ENCODE assay signal across 15 mouse cellular contexts in genomic region chr11:102246273-102246635, GRCm38 (mm10). TPM values are rescaled to one million over a fixed set of nuclear protein-coding genes. Genes with fewer than 3 reads are reported as not detected.
DNase-seq lines count a peak whose midpoint lies in the region; ATAC-seq and TF ChIP-seq lines count a peak whose summit lies in the region.
"Had no signal": no experiment of that assay in that cellular context is flagged by ENCODE, and none has a peak within 500 bp of the region (broad histone marks: within the 10 kb centered on the region; RNA-seq: fewer than 3 reads in every experiment).

No protein-coding gene starts in this region.

- no peak overlapping the region for H3K9ac ChIP-seq in lung, embryonic 14.5 days
- H3K9ac ChIP-seq in intestine, embryonic 15.5 days = no peak overlapping the region
- no peak overlapping the region for H3K9ac ChIP-seq in stomach, embryonic 16.5 days (ENCODE audit: low read length)
- H3K9ac ChIP-seq: liver, embryonic 13.5 days had no signal

- no peak for TF ChIP-seq CTCF in lung, embryonic 14.5 days (IDR thresholded peaks at IDR 0.05; ENCODE audit: low read depth)
- TF ChIP-seq CTCF in bone marrow macrophage, adult 2 months (IDR thresholded peaks at IDR 0.05; ENCODE audit: low read depth, low read length) = no peak
- TF ChIP-seq CTCF in cerebellum, adult 2 months (IDR thresholded peaks at IDR 0.05; ENCODE audit: borderline replicate concordance, insufficient read depth, low read depth, low read length) = no peak

- H3K4me2 ChIP-seq in lung, embryonic 14.5 days = peak overlapping the region; percentile 63; the same call in 1 of the 2 replicates
- H3K4me2 ChIP-seq in intestine, embryonic 15.5 days (replicated peaks) = no peak overlapping the region
- peak overlapping the region; percentile 83; the same call in 1 of the 2 replicates for H3K4me2 ChIP-seq in stomach, embryonic 16.5 days (ENCODE audit: low read depth, low read length)
- H3K4me2 ChIP-seq: liver, embryonic 13.5 days had no signal

- no peak overlapping the region for H3K4me3 ChIP-seq in lung, embryonic 14.5 days (ENCODE audit: low read depth, low read length)
- peak overlapping the region; percentile 67 for H3K4me3 ChIP-seq in bone marrow macrophage, adult 2 months (ENCODE audit: insufficient read depth, low read length)
- no peak overlapping the region for H3K4me3 ChIP-seq in intestine, embryonic 15.5 days (replicated peaks)
- H3K4me3 ChIP-seq in stomach, embryonic 16.5 days (replicated peaks; ENCODE audit: low read length) = no peak overlapping the region
- no peak overlapping the region for H3K4me3 ChIP-seq in cerebellum, adult 2 months (replicated peaks; ENCODE audit: insufficient read depth, low read depth, low read length)
- H3K4me3 ChIP-seq: liver, embryonic 13.5 days had no signal

- 0 out of 2 replicates have a peak, but pooled peaks cover 5% of the 10 kb centered on the region for H3K4me1 ChIP-seq in lung, embryonic 14.5 days (ENCODE audit: insufficient read depth)
- peaks cover 16% of the 10 kb centered on the region for H3K4me1 ChIP-seq in bone marrow macrophage, adult 2 months (ENCODE audit: control insufficient read depth, insufficient read depth, low read length)
- peaks cover 21% of the 10 kb centered on the region for H3K4me1 ChIP-seq in intestine, embryonic 15.5 days (replicated peaks)
- peaks cover 27% of the 10 kb centered on the region for H3K4me1 ChIP-seq in stomach, embryonic 16.5 days (ENCODE audit: control insufficient read depth, insufficient read depth, low read length)
- H3K4me1 ChIP-seq in cerebellum, adult 2 months (ENCODE audit: control insufficient read depth, insufficient read depth, low read length) = 0 out of 2 replicates have a peak, but pooled peaks cover 4% of the 10 kb centered on the region

- 64% methylated on average over 6 of the region's 6 CpGs for WGBS in lung, embryonic 14.5 days
- WGBS in intestine, embryonic 15.5 days = 66% methylated on average over 6 of the region's 6 CpGs
- WGBS in stomach, embryonic 16.5 days = 56% methylated on average over 6 of the region's 6 CpGs
- WGBS in cerebellum, adult 2 months = 90% methylated on average over 6 of the region's 6 CpGs

- no peak for ATAC-seq in lung, embryonic 14.5 days (ENCODE audit: insufficient read depth)
- no peak for ATAC-seq in intestine, embryonic 15.5 days
- ATAC-seq in stomach, embryonic 16.5 days (ENCODE audit: insufficient read depth, low FRiP score) = no peak
- ATAC-seq in CD4-positive, CD25-positive, alpha-beta regulatory T cell, adult 4 months = no peak
- ATAC-seq: forebrain, embryonic 15.5 days had no signal

- DNase-seq in lung, embryonic 14.5 days = peak; percentile 36
- DNase-seq in lung, postnatal 14 days = no peak
- DNase-seq in cerebellum, adult 2 months = no peak
- DNase-seq: cerebellum, adult 9-11 months; layer of hippocampus, postnatal 36 days; left cerebral cortex, postnatal 4 days; liver, embryonic 13.5 days; midbrain, embryonic 14.5 days; spleen, adult 18-20 months had no signal

- 0 out of 2 replicates have a peak, but pooled peaks cover 7% of the 10 kb centered on the region for H3K36me3 ChIP-seq in lung, embryonic 14.5 days (ENCODE audit: insufficient read depth)
- no peaks in the 10 kb centered on the region for H3K36me3 ChIP-seq in intestine, embryonic 15.5 days
- no peaks in the 10 kb centered on the region for H3K36me3 ChIP-seq in stomach, embryonic 16.5 days (ENCODE audit: control insufficient read depth, insufficient read depth, low read length)
- H3K36me3 ChIP-seq: forebrain, embryonic 15.5 days had no signal

- TF ChIP-seq POLR2A in bone marrow macrophage, adult 2 months (IDR thresholded peaks at IDR 0.05; ENCODE audit: borderline replicate concordance, low read depth, low read length) = no peak
- TF ChIP-seq POLR2A in cerebellum, adult 2 months (IDR thresholded peaks at IDR 0.05; ENCODE audit: borderline replicate concordance, insufficient read depth, low read length) = no peak

- peak overlapping the region; percentile 37; the same call in 1 of the 2 replicates for H3K27ac ChIP-seq in lung, embryonic 14.5 days (ENCODE audit: low read depth)
- H3K27ac ChIP-seq in bone marrow macrophage, adult 2 months (ENCODE audit: insufficient read depth, low read depth, low read length) = peak overlapping the region; percentile 90
- H3K27ac ChIP-seq in intestine, embryonic 15.5 days = peak overlapping the region; percentile 49
- H3K27ac ChIP-seq in stomach, embryonic 16.5 days (ENCODE audit: low read length) = peak overlapping the region; percentile 92
- H3K27ac ChIP-seq in cerebellum, adult 2 months (ENCODE audit: insufficient read depth, low read length) = no peak overlapping the region
- H3K27ac ChIP-seq: liver, embryonic 13.5 days had no signal

- no peaks in the 10 kb centered on the region for H3K27me3 ChIP-seq in lung, embryonic 14.5 days (ENCODE audit: insufficient read depth, low read length)
- no peaks in the 10 kb centered on the region for H3K27me3 ChIP-seq in intestine, embryonic 15.5 days (replicated peaks)
- no peaks in the 10 kb centered on the region for H3K27me3 ChIP-seq in stomach, embryonic 16.5 days (ENCODE audit: control insufficient read depth, insufficient read depth, low read length)
- no peaks in the 10 kb centered on the region for H3K27me3 ChIP-seq in cerebellum, adult 2 months (ENCODE audit: control insufficient read depth, insufficient read depth, low read length)
- H3K27me3 ChIP-seq: forebrain, embryonic 15.5 days had no signal

- no peaks in the 10 kb centered on the region for H3K9me3 ChIP-seq in lung, embryonic 14.5 days (ENCODE audit: low read depth, low read length)
- no peaks in the 10 kb centered on the region for H3K9me3 ChIP-seq in intestine, embryonic 15.5 days
- H3K9me3 ChIP-seq in stomach, embryonic 16.5 days (replicated peaks; ENCODE audit: control insufficient read depth, low read length) = 0 out of 2 replicates have a peak, but pooled peaks cover 3% of the 10 kb centered on the region
- H3K9me3 ChIP-seq: forebrain, embryonic 15.5 days; liver, embryonic 13.5 days had no signal

RNA-seq across cellular contexts. Expression of gene BC030867, which starts 2.4 kb away (rescaled TPM):
- 21.4 and 22.2 TPM in 2 replicates for polyA plus RNA-seq in lung, embryonic 14.5 days (2014; fragmentation: Nextera tagmentation; extraction: Ambion mirVana)
- 6.3 and 7.2 TPM in 2 replicates for polyA plus RNA-seq in bone marrow macrophage, adult 2 months (2012; ENCODE audit: insufficient read depth, insufficient read length, missing spikeins)
- 13.1 and 13.5 TPM in 2 replicates for polyA plus RNA-seq in intestine, embryonic 15.5 days (2015; fragmentation: Nextera tagmentation; extraction: Ambion mirVana)
- polyA plus RNA-seq in stomach, embryonic 16.5 days (2015; fragmentation: Nextera tagmentation; extraction: Ambion mirVana) = 10.8 and 12.4 TPM in 2 replicates
- 1.3 and 2.2 TPM in 2 replicates for polyA plus RNA-seq in cerebellum, adult 2 months (2012; rRNA removed)
- polyA plus RNA-seq in CD4-positive, CD25-positive, alpha-beta regulatory T cell, adult 4 months (2017; shearing (Covaris generic)) = 1 to 10 TPM in 1 of 2 experiments, under 1 TPM in 1; 0.40 to 1.8 TPM

RNA-seq across cellular contexts. Expression of gene Hdac5, which starts 16.3 kb away (rescaled TPM):
- polyA plus RNA-seq in lung, embryonic 14.5 days (2014; fragmentation: Nextera tagmentation; extraction: Ambion mirVana) = 41.1 and 42.7 TPM in 2 replicates
- polyA plus RNA-seq in bone marrow macrophage, adult 2 months (2012; ENCODE audit: insufficient read depth, insufficient read length, missing spikeins) = 96.3 and 116 TPM in 2 replicates
- 54.3 and 62.8 TPM in 2 replicates for polyA plus RNA-seq in intestine, embryonic 15.5 days (2015; fragmentation: Nextera tagmentation; extraction: Ambion mirVana)
- polyA plus RNA-seq in stomach, embryonic 16.5 days (2015; fragmentation: Nextera tagmentation; extraction: Ambion mirVana) = 60.6 and 67.4 TPM in 2 replicates
- 188 and 194 TPM in 2 replicates for polyA plus RNA-seq in cerebellum, adult 2 months (2012; rRNA removed)
- 10 to 100 TPM in 1 of 2 experiments, 1 to 10 TPM in 1; 6.5 to 12.3 TPM for polyA plus RNA-seq in CD4-positive, CD25-positive, alpha-beta regulatory T cell, adult 4 months (2017; shearing (Covaris generic))

RNA-seq across cellular contexts. Expression of gene Asb16, which starts 22.3 kb away (rescaled TPM):
- 0.08 TPM in 1 of 2 replicates, not detected in the other for polyA plus RNA-seq in lung, embryonic 14.5 days (2014; fragmentation: Nextera tagmentation; extraction: Ambion mirVana)
- not detected in 2 replicates for polyA plus RNA-seq in bone marrow macrophage, adult 2 months (2012; ENCODE audit: insufficient read depth, insufficient read length, missing spikeins)
- polyA plus RNA-seq in intestine, embryonic 15.5 days (2015; fragmentation: Nextera tagmentation; extraction: Ambion mirVana) = 0.08 TPM in 1 of 2 replicates, not detected in the other
- 0.12 TPM in 1 of 2 replicates, not detected in the other for polyA plus RNA-seq in stomach, embryonic 16.5 days (2015; fragmentation: Nextera tagmentation; extraction: Ambion mirVana)
- polyA plus RNA-seq in cerebellum, adult 2 months (2012; rRNA removed) = 3.1 and 4.0 TPM in 2 replicates
- not detected for polyA plus RNA-seq in CD4-positive, CD25-positive, alpha-beta regulatory T cell, adult 4 months (2017; shearing (Covaris generic))
- polyA plus RNA-seq: forebrain, embryonic 15.5 days; kidney, embryonic 16.5 days had no signal

RNA-seq across cellular contexts. Expression of gene Tmub2, which starts 38.5 kb away (rescaled TPM):
- 48.8 and 49.9 TPM in 2 replicates for polyA plus RNA-seq in lung, embryonic 14.5 days (2014; fragmentation: Nextera tagmentation; extraction: Ambion mirVana)
- polyA plus RNA-seq in bone marrow macrophage, adult 2 months (2012; ENCODE audit: insufficient read depth, insufficient read length, missing spikeins) = 50.6 and 62.2 TPM in 2 replicates
- 44.3 and 48.5 TPM in 2 replicates for polyA plus RNA-seq in intestine, embryonic 15.5 days (2015; fragmentation: Nextera tagmentation; extraction: Ambion mirVana)
- polyA plus RNA-seq in stomach, embryonic 16.5 days (2015; fragmentation: Nextera tagmentation; extraction: Ambion mirVana) = 53.0 and 53.4 TPM in 2 replicates
- 82.7 and 85.3 TPM in 2 replicates for polyA plus RNA-seq in cerebellum, adult 2 months (2012; rRNA removed)
- 10 to 100 TPM; 64.7 to 80.5 TPM for polyA plus RNA-seq in CD4-positive, CD25-positive, alpha-beta regulatory T cell, adult 4 months (2017; shearing (Covaris generic))

RNA-seq across cellular contexts. Expression of gene Atxn7l3, which starts 50.2 kb away (rescaled TPM):
- polyA plus RNA-seq in lung, embryonic 14.5 days (2014; fragmentation: Nextera tagmentation; extraction: Ambion mirVana) = 17.4 TPM in 2 replicates
- polyA plus RNA-seq in bone marrow macrophage, adult 2 months (2012; ENCODE audit: insufficient read depth, insufficient read length, missing spikeins) = 32.9 and 39.8 TPM in 2 replicates
- polyA plus RNA-seq in intestine, embryonic 15.5 days (2015; fragmentation: Nextera tagmentation; extraction: Ambion mirVana) = 11.8 and 13.6 TPM in 2 replicates
- 12.2 and 13.2 TPM in 2 replicates for polyA plus RNA-seq in stomach, embryonic 16.5 days (2015; fragmentation: Nextera tagmentation; extraction: Ambion mirVana)
- polyA plus RNA-seq in cerebellum, adult 2 months (2012; rRNA removed) = 93.3 and 101 TPM in 2 replicates
- polyA plus RNA-seq in CD4-positive, CD25-positive, alpha-beta regulatory T cell, adult 4 months (2017; shearing (Covaris generic)) = 1 to 10 TPM; 7.2 to 7.3 TPM
